Mouse (Mus musculus) lung, postnatal 0 days (tissue): Measurements from ENCODE around the gene Pigl. TPM values are rescaled to one million over a fixed set of nuclear protein-coding genes. Genes with fewer than 3 reads are reported as not detected.

Experiments used
- ATAC-seq: fragments of 200-750 bp; cut with Nextera tagmentation; 2 replicates; pipeline ENCODE4 v1.8.0; 2017; ENCODE audit warnings: moderate library complexity
- DNase-seq: peaks from one replicate; pipeline ENCODE4 v3.0.0-alpha.2; 2016; ENCODE audit warnings: low spot score
- H3K27ac ChIP-seq: fragments of 300-500 bp; sonication (generic); 2 replicates; pipeline ENCODE4 v1.5.1; 2014; ENCODE audit warnings: antibody characterized with exemption, mild to moderate bottlenecking, low read length, mixed read lengths
- H3K27me3 ChIP-seq: fragments of 300-500 bp; sonication (generic); replicated peaks from 2 replicates; pipeline ENCODE4 v1.6.1; 2014; ENCODE audit warnings: low read length, mixed read lengths; ENCODE audit not compliant: insufficient read depth
- H3K36me3 ChIP-seq: fragments of 300-500 bp; sonication (generic); 2 replicates; pipeline ENCODE4 v1.6.1; 2014; ENCODE audit warnings: low read length, mixed read lengths; ENCODE audit not compliant: insufficient read depth
- H3K4me1 ChIP-seq: fragments of 300-500 bp; sonication (generic); 2 replicates; pipeline ENCODE4 v1.6.1; 2014; ENCODE audit warnings: antibody characterized with exemption, low read depth, low read length, mixed read lengths; ENCODE audit not compliant: insufficient read depth
- H3K4me2 ChIP-seq: fragments of 300-500 bp; sonication (generic); replicated peaks from 2 replicates; pipeline ENCODE4 v1.6.1; 2014; ENCODE audit warnings: low read depth, mild to moderate bottlenecking, low read length, moderate library complexity, mixed read lengths
- H3K4me3 ChIP-seq: fragments of 300-500 bp; sonication (generic); 2 replicates; pipeline ENCODE4 v1.5.1; 2014; ENCODE audit warnings: low read depth, low read length
- H3K9ac ChIP-seq: fragments of 300-500 bp; sonication (generic); replicated peaks from 2 replicates; pipeline ENCODE4 v1.6.1; 2014; ENCODE audit warnings: low read depth, mild to moderate bottlenecking
- H3K9me3 ChIP-seq: fragments of 300-500 bp; sonication (generic); 2 replicates; pipeline ENCODE4 v1.6.1; 2016; ENCODE audit warnings: low read length, mixed read lengths
- CTCF ChIP-seq: IDR thresholded peaks from 2 replicates; pipeline ENCODE4 v1.5.1; 2016; ENCODE audit warnings: antibody characterized with exemption, mild to moderate bottlenecking
- EP300 ChIP-seq: IDR thresholded peaks from 2 replicates; pipeline ENCODE4 v1.6.1; 2016; ENCODE audit warnings: antibody characterized with exemption, mild to moderate bottlenecking, control low read depth
- WGBS: fragments of 180-500 bp; shearing (Covaris S2); extraction: QIAGEN DNeasy Blood & Tissue Kit; methylation state at CpG from one replicate; pipeline ENCODE4 v1.1.7; 2014; 5-methylcytosine and 5-hydroxymethylcytosine counted together
- polyA plus RNA-seq: library from polyadenylated mRNA; unstranded; fragments of >200 nt; fragmentation: Nextera tagmentation; extraction: Ambion mirVana; gene quantifications from 2 replicates; pipeline ENCODE4 v1.2.1, GENCODE M21; 2015

The Pigl gene
- polyA plus RNA-seq, 1 experiment from 2014 or later = 4.8 TPM

DNA sequence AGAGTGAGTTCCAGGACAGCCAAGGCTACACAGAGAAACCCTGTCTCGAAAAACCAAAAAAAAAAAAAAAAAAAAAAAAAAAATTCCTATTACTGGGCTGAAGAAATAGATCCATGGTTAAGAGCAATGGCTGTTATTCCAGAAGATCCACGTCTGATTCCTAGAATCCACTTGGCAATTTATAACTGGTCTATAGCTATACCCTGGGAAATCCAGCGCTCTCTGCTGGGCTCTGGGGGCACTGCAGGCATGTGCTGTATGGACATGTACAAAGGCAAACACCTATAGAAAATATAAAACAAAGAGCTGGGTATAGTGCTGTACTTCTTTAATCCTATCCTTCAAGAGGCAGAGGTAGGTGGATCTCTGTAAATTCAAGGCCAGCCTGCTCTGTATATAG lies 31.2 kb upstream of the Pigl start:
- Histone ChIP-seq H3K27me3 (no peaks in the 10 kb centered on the region), H3K36me3 (0 out of 2 replicates have a peak, but pooled peaks cover 12% of the 10 kb centered on the region), H3K9ac (no peak overlapping the region), H3K4me2 (no peak overlapping the region), H3K9me3 (no peaks in the 10 kb centered on the region), H3K4me1 (no peaks in the 10 kb centered on the region), H3K4me3 (no peak overlapping the region), H3K27ac (no peak overlapping the region)
- WGBS = 91% methylated on average over 2 of the region's 3 CpGs
- TF ChIP-seq CTCF = peak; percentile 48
- TF ChIP-seq EP300 = no peak
- DNase-seq (no peak), ATAC-seq (no peak)

DNA sequence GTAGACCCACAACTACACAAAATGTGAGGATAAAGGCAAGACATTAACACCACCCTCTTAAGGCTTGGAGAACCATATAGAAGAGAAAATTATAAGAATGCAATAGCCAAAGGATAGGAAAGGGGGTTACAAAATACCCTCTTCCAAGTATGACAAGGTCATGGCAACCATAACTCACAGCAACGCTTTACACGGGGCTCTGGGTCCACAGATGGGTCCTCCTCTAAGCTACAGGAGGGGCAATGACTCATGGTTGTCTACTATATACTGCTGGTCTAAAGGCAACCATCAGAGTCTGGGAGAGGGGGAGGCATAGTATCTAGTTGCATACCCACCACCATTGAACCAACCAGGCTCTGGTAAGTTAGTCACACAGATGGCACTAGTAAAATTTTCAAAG lies 26.0 kb upstream of the Pigl start:
- no peaks in the 10 kb centered on the region for H3K27me3 ChIP-seq
- H3K36me3 ChIP-seq = 0 out of 2 replicates have a peak, but pooled peaks cover 7% of the 10 kb centered on the region
- DNase-seq (no peak), ATAC-seq (no peak)
- no peak for TF ChIP-seq EP300
- no peak for TF ChIP-seq CTCF
- H3K27ac ChIP-seq = no peak overlapping the region
- WGBS = 91% methylated on average over 2 of the region's 2 CpGs
- no peak overlapping the region for H3K9ac ChIP-seq
- H3K4me3 ChIP-seq = no peak overlapping the region
- H3K4me2 ChIP-seq = no peak overlapping the region
- H3K9me3 ChIP-seq = no peaks in the 10 kb centered on the region
- no peaks in the 10 kb centered on the region for H3K4me1 ChIP-seq

DNA sequence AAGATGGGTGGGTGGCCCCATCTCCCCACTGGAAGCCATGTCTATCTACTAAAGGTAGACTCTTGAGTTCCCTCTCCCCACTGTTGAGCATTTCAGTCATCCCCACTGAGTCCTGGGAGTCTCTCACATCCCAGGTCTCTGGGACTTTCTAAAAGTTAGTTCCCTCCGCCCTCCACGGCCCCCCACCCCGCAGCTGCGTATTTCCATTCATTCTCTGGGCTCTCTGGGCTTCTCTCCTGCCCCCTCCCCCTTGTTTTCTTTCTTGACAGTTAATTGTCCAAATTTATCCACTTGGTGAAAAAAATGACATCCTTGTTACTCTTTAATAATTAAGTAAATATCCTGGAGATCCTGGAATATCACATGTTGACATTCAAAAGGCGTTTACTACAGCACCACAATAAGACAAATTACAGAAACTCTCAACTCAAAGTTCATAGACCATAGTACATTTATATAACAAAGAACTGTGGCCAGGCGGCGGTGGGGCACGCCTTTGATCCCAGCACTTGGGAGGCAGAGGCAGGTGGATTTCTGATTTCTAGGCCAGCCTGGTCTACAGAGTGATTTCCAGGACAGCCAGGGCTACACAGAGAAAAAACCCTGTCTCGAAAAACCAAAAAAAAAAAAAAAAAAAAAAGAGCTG lies 17.5 kb upstream of the Pigl start:
- ATAC-seq (no peak), DNase-seq (no peak)
- Histone ChIP-seq H3K27me3 (no peaks in the 10 kb centered on the region), H3K4me2 (no peak overlapping the region), H3K9me3 (no peaks in the 10 kb centered on the region), H3K9ac (no peak overlapping the region), H3K27ac (no peak overlapping the region), H3K4me1 (no peaks in the 10 kb centered on the region; the same call in 1 of the 2 replicates), H3K4me3 (no peak overlapping the region), H3K36me3 (no peaks in the 10 kb centered on the region)
- no peak for TF ChIP-seq CTCF
- no peak for TF ChIP-seq EP300
- WGBS = 92% methylated on average over 9 of the region's 9 CpGs

DNA sequence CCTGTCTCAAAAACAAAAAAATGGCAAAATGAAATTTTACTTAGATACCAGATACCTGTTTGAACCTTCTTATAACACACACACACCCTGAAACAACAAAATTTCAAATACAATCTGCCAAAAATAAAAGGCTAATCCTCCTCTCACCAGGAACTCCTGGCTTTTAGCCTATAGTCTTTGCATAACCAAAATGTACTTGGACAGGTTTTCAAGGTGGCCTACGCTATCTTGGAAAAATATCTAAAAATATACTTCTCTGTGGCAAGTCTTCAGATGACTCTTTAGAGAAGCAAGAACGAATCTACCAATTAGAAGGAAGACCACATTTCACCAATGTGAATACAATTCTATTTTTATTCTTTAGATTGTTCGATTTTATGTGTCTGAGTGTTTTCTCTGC lies 12.5 kb upstream of the Pigl start:
- H3K4me1 ChIP-seq = no peaks in the 10 kb centered on the region; the same call in 1 of the 2 replicates
- no peaks in the 10 kb centered on the region for H3K9me3 ChIP-seq
- DNase-seq (no peak), ATAC-seq (no peak)
- TF ChIP-seq EP300 (no peak), CTCF (no peak)
- whole genome bisulfite sequencing = 87% methylated on average over 3 of the region's 3 CpGs
- no peaks in the 10 kb centered on the region for H3K36me3 ChIP-seq
- no peak overlapping the region for H3K9ac ChIP-seq
- H3K27me3 ChIP-seq = no peaks in the 10 kb centered on the region
- H3K27ac ChIP-seq = no peak overlapping the region
- no peak overlapping the region for H3K4me3 ChIP-seq
- no peak overlapping the region for H3K4me2 ChIP-seq

DNA sequence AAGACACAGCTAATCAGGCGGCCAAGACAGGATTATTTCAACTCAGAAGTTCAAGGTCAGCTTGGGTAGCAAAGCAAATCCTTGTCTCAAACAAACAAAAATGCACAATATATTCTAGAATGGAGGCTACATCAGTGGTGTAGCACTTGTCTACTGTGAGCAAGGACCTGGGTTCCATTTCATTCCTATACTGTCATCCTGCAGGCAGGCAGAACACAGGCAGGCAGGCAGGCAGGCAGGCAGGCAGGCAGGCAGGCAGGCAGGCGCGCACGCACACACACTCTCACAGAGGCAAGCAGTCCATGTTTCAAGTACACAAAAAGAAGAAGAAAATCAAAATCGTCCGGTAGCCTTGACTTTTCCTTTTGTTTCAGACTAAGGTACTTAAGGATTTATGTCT lies 9.3 kb upstream of the Pigl start:
- no peaks in the 10 kb centered on the region for H3K4me1 ChIP-seq
- 85% methylated on average over 6 of the region's 6 CpGs for WGBS
- no peak overlapping the region for H3K9ac ChIP-seq
- no peaks in the 10 kb centered on the region for H3K9me3 ChIP-seq
- DNase-seq = no peak
- H3K4me2 ChIP-seq = no peak overlapping the region
- no peak overlapping the region for H3K4me3 ChIP-seq
- no peak overlapping the region for H3K27ac ChIP-seq
- no peaks in the 10 kb centered on the region for H3K36me3 ChIP-seq
- no peaks in the 10 kb centered on the region for H3K27me3 ChIP-seq
- ATAC-seq = no peak
- no peak for TF ChIP-seq EP300

DNA sequence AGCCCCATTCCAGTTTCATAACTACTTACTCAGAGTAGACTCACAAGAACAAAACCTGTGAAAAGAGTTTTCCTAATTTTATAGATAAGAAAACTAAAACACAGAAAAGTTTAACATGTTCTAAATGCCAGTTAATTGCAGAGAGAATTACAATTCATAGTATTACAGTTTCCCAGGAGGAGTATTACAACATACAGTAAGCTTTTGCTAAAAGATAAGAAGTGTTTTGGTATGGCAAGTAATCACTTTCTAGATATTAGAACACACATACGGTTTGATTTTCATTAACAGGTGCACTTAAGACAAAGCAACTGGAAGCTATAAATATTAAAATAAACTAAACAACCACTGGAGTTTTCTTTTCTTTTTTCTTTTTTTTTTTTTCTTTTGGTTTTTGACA lies 3.1 kb upstream of the Pigl start:
- no peak overlapping the region; the same call in 1 of the 2 replicates for H3K4me2 ChIP-seq
- no peaks in the 10 kb centered on the region for H3K4me1 ChIP-seq
- H3K27ac ChIP-seq = no peak overlapping the region
- WGBS = 26% methylated on average over 1 of the region's 1 CpGs
- no peak for DNase-seq
- no peaks in the 10 kb centered on the region for H3K27me3 ChIP-seq
- H3K9ac ChIP-seq = no peak overlapping the region
- H3K36me3 ChIP-seq = no peaks in the 10 kb centered on the region
- TF ChIP-seq CTCF = no peak
- no peak for TF ChIP-seq EP300
- no peak for ATAC-seq
- no peaks in the 10 kb centered on the region for H3K9me3 ChIP-seq
- H3K4me3 ChIP-seq = no peak overlapping the region
